Mouse (Mus musculus) limb, embryonic 15.5 days (tissue): ENCODE measurements at regions not wholly inside any gene's neighbourhood (a gene's known extent, or its start where the extent isn't known, plus 50 kb on each side); places are given as distances from the start of the nearest gene placed in this dataset.

Source experiments
- ATAC-seq: fragments of 200-750 bp; cut with Nextera tagmentation; 2 replicates; pipeline ENCODE4 v1.8.0; 2017; ENCODE audit warnings: low read depth, moderate TSS enrichment; ENCODE audit not compliant: insufficient number of reproducible peaks, low FRiP score, low TSS enrichment
- H3K27ac ChIP-seq: fragments of 300-500 bp; sonication (generic); 2 replicates; pipeline ENCODE4 v1.5.1; 2015; ENCODE audit warnings: moderate library complexity, mild to moderate bottlenecking, inconsistent platforms
- H3K27me3 ChIP-seq: fragments of 300-500 bp; sonication (generic); 2 replicates; pipeline ENCODE4 v1.6.1; 2015; ENCODE audit warnings: inconsistent platforms
- H3K36me3 ChIP-seq: fragments of 300-500 bp; sonication (generic); 2 replicates; pipeline ENCODE4 v1.6.1; 2015; ENCODE audit warnings: inconsistent platforms
- H3K4me1 ChIP-seq: fragments of 300-500 bp; sonication (generic); 2 replicates; pipeline ENCODE4 v1.6.1; 2015; ENCODE audit warnings: inconsistent platforms
- H3K4me2 ChIP-seq: fragments of 300-500 bp; sonication (generic); 2 replicates; pipeline ENCODE4 v1.6.1; 2015; ENCODE audit warnings: mild to moderate bottlenecking, inconsistent platforms
- H3K4me3 ChIP-seq: fragments of 300-500 bp; sonication (generic); 2 replicates; pipeline ENCODE4 v1.5.1; 2015; ENCODE audit warnings: mild to moderate bottlenecking, inconsistent platforms
- H3K9ac ChIP-seq: fragments of 300-500 bp; sonication (generic); 2 replicates; pipeline ENCODE4 v1.6.1; 2015; ENCODE audit warnings: inconsistent platforms
- H3K9me3 ChIP-seq: fragments of 300-500 bp; sonication (generic); 2 replicates; pipeline ENCODE4 v1.6.1; 2016; ENCODE audit warnings: inconsistent platforms
- WGBS: fragments of 180-500 bp; shearing (Covaris S2); methylation state at CpG from one replicate; pipeline ENCODE4 v1.1.7; 2015; 5-methylcytosine and 5-hydroxymethylcytosine counted together

DNA sequence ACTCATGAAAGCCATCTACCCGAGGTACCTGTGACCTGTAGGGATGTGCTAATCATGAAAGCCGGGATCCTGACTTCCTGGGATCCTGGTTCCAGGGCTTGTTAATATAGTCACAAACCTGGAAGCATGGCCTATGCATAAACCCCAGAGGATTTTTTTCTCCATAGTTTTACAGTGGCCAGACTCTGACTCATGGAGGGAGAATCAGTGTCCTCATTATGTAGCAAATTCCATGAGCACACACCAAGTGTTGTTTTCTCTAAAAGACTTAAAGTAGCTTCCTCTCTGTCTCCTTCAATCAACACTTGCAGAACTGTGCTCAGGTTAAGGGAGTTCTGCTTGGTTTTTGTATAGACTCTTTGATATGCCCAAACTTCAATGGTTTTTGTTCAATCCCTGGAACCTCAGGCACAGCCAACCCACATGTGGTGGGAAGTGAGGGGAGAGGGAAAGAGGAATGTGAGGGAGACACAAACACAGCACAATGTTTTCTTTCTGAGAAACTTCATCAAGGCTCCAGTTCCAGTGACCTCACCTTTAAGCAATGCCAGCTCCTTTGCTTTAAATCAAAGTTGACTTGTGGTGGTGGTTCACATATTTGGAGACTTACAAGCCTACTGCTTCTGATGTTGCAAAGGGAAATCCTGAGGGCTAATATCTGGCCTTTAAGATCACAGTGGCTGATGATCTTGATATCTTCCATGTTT is 488.6 kb upstream of the Pappa start:
- Histone ChIP-seq H3K4me2 (no peak overlapping the region), H3K27me3 (no peaks in the 10 kb centered on the region), H3K36me3 (no peaks in the 10 kb centered on the region), H3K4me1 (no peaks in the 10 kb centered on the region), H3K27ac (no peak overlapping the region), H3K9me3 (no peaks in the 10 kb centered on the region), H3K9ac (no peak overlapping the region), H3K4me3 (no peak overlapping the region)
- no peak for ATAC-seq
- WGBS = 69% methylated on average over 2 of the region's 2 CpGs

GRCm38 (mm10) chr4:64640056-64640455 is 483.9 kb upstream of the Pappa start:
- no peaks in the 10 kb centered on the region for H3K4me1 ChIP-seq

DNA sequence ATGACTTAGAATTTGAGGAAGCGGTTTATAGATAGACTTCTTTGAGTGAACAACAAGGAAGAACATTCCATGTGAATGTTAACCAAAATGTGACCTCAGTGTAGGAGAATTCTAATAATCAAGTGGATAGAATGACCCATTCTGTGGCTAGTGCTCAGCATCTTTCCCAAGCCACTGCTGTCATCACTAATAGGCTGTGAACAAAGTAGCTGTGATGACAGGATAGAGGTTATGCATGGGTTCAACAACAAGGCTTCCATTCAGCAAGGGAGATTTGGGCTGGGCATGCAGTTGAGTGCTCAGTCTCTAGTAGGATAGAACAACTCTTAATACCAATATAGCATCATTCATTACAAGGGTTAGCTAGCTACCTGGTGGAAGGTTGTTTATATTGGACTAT is 483.0 kb upstream of the Pappa start:
- Histone ChIP-seq H3K4me1 (no peaks in the 10 kb centered on the region), H3K4me2 (no peak overlapping the region), H3K27ac (no peak overlapping the region), H3K9ac (no peak overlapping the region), H3K4me3 (no peak overlapping the region), H3K36me3 (no peaks in the 10 kb centered on the region), H3K27me3 (no peaks in the 10 kb centered on the region), H3K9me3 (no peaks in the 10 kb centered on the region)
- ATAC-seq = no peak
- WGBS = 70% methylated on average over 1 of the region's 1 CpGs

More at GRCm38 (mm10) chr4:64640056-64640455, 483.9 kb upstream of the Pappa start:
- H3K9ac ChIP-seq = no peak overlapping the region
- no peak overlapping the region for H3K27ac ChIP-seq
- no peaks in the 10 kb centered on the region for H3K27me3 ChIP-seq
- 85% methylated on average over 3 of the region's 3 CpGs for WGBS
- H3K4me2 ChIP-seq = no peak overlapping the region
- no peak for ATAC-seq
- H3K4me3 ChIP-seq = no peak overlapping the region
- H3K9me3 ChIP-seq = no peaks in the 10 kb centered on the region
- no peaks in the 10 kb centered on the region for H3K36me3 ChIP-seq

DNA sequence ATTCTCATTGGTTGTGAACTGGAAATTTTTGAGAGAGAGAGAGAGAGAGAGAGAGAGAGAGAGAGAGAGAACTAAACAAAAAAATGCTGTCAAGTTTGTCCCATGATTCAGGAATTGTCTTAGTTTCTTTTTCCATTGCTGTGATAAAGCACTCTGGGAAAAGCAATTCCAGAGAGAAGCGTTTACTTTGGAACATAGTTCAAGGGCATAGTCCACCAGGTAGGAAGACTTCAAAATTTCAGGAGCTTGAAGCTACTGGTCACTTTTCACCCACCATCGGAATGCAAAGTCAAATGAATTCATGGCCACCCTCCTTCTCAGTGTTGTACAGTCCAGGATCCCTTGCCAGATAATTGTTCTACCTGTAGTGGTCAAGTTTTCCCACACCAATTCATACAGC is 478.8 kb upstream of the Pappa start:
- no peak overlapping the region for H3K4me2 ChIP-seq
- no peak overlapping the region for H3K4me3 ChIP-seq
- no peaks in the 10 kb centered on the region for H3K9me3 ChIP-seq
- H3K27ac ChIP-seq = no peak overlapping the region
- no peak overlapping the region for H3K9ac ChIP-seq
- H3K4me1 ChIP-seq = no peaks in the 10 kb centered on the region
- ATAC-seq = no peak
- no peaks in the 10 kb centered on the region for H3K36me3 ChIP-seq
- H3K27me3 ChIP-seq = no peaks in the 10 kb centered on the region
- WGBS = 94% methylated on average over 2 of the region's 2 CpGs

- Histone ChIP-seq H3K27ac (no peak overlapping the region), H3K9ac (no peak overlapping the region), H3K36me3 (no peaks in the 10 kb centered on the region), H3K27me3 (no peaks in the 10 kb centered on the region), H3K4me1 (no peaks in the 10 kb centered on the region), H3K4me3 (no peak overlapping the region), H3K4me2 (no peak overlapping the region), H3K9me3 (no peaks in the 10 kb centered on the region)
- no peak for ATAC-seq
- WGBS = 80% methylated on average over 3 of the region's 3 CpGs
Observed at GRCm38 (mm10) chr4:64654157-64654556, 469.8 kb upstream of the Pappa start.

GRCm38 (mm10) chr4:64655534-64655933 is 468.4 kb upstream of the Pappa start:
- no peak overlapping the region for H3K4me2 ChIP-seq
- H3K4me3 ChIP-seq = no peak overlapping the region
- no peaks in the 10 kb centered on the region for H3K27me3 ChIP-seq
- no peak for ATAC-seq
- H3K4me1 ChIP-seq = no peaks in the 10 kb centered on the region
- no peak overlapping the region for H3K9ac ChIP-seq
- H3K36me3 ChIP-seq = no peaks in the 10 kb centered on the region
- no peak overlapping the region for H3K27ac ChIP-seq
- H3K9me3 ChIP-seq = no peaks in the 10 kb centered on the region

DNA sequence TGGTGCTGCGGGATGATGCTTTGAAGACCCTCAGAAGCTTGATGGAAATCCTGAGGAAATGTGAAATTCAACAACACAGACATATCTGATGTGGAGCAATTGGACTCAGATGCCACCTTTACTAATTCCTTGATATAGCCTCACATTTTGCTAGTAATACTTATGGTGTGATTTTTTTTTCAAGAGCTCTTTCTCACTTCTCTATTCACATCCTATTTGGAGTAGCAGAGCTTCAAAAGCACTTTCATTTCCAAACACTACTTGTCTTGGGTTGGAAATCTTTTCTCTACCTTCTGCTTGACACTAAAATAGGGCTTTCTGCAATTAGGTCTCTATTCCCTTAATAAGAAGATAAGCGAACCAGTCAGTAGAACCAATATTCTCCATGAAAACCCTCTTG is 460.3 kb upstream of the Pappa start:
- no peaks in the 10 kb centered on the region for H3K9me3 ChIP-seq
- no peak overlapping the region for H3K4me2 ChIP-seq
- no peak for ATAC-seq
- H3K9ac ChIP-seq = no peak overlapping the region
- no peaks in the 10 kb centered on the region for H3K27me3 ChIP-seq
- H3K4me3 ChIP-seq = no peak overlapping the region
- WGBS = 89% methylated on average over 2 of the region's 2 CpGs
- no peak overlapping the region for H3K27ac ChIP-seq
- H3K36me3 ChIP-seq = no peaks in the 10 kb centered on the region
- no peaks in the 10 kb centered on the region for H3K4me1 ChIP-seq

GRCm38 (mm10) chr4:64667998-64668397 is 456.0 kb upstream of the Pappa start:
- Histone ChIP-seq H3K4me1 (no peaks in the 10 kb centered on the region), H3K27me3 (no peaks in the 10 kb centered on the region), H3K9me3 (no peaks in the 10 kb centered on the region), H3K4me2 (no peak overlapping the region), H3K27ac (no peak overlapping the region), H3K36me3 (no peaks in the 10 kb centered on the region), H3K9ac (no peak overlapping the region), H3K4me3 (no peak overlapping the region)
- no peak for ATAC-seq
- WGBS = 74% methylated on average over 3 of the region's 3 CpGs

- Histone ChIP-seq H3K4me2 (no peak overlapping the region), H3K4me1 (no peaks in the 10 kb centered on the region), H3K36me3 (no peaks in the 10 kb centered on the region), H3K27ac (no peak overlapping the region), H3K9ac (no peak overlapping the region), H3K27me3 (no peaks in the 10 kb centered on the region), H3K4me3 (no peak overlapping the region), H3K9me3 (no peaks in the 10 kb centered on the region)
- WGBS = 65% methylated on average over 2 of the region's 2 CpGs
- no peak for ATAC-seq
Observed at GRCm38 (mm10) chr4:64669722-64670121, 454.3 kb upstream of the Pappa start.

GRCm38 (mm10) chr4:64676438-64676837 is 447.5 kb upstream of the Pappa start:
- ATAC-seq = no peak
- WGBS = 55% methylated on average over 6 of the region's 6 CpGs
- Histone ChIP-seq H3K4me3 (no peak overlapping the region), H3K27ac (no peak overlapping the region), H3K9me3 (no peaks in the 10 kb centered on the region), H3K36me3 (no peaks in the 10 kb centered on the region), H3K4me1 (no peaks in the 10 kb centered on the region), H3K27me3 (no peaks in the 10 kb centered on the region), H3K4me2 (no peak overlapping the region), H3K9ac (no peak overlapping the region)

GRCm38 (mm10) chr4:64676881-64677280 is 447.1 kb upstream of the Pappa start:
- no peaks in the 10 kb centered on the region for H3K36me3 ChIP-seq
- no peaks in the 10 kb centered on the region for H3K4me1 ChIP-seq
- ATAC-seq = no peak
- H3K27me3 ChIP-seq = no peaks in the 10 kb centered on the region
- no peak overlapping the region for H3K4me3 ChIP-seq
- 57% methylated on average over 5 of the region's 5 CpGs for WGBS
- H3K9me3 ChIP-seq = no peaks in the 10 kb centered on the region
- H3K27ac ChIP-seq = no peak overlapping the region
- no peak overlapping the region for H3K9ac ChIP-seq
- H3K4me2 ChIP-seq = no peak overlapping the region

- no peak for ATAC-seq
- WGBS = 72% methylated on average over 1 of the region's 1 CpGs
Observed at GRCm38 (mm10) chr4:64684654-64685053, 439.3 kb upstream of the Pappa start.

GRCm38 (mm10) chr4:64696134-64696533 is 427.8 kb upstream of the Pappa start:
- H3K36me3 ChIP-seq = no peaks in the 10 kb centered on the region
- no peak overlapping the region for H3K4me2 ChIP-seq
- ATAC-seq = no peak
- H3K9me3 ChIP-seq = no peaks in the 10 kb centered on the region
- no peaks in the 10 kb centered on the region for H3K27me3 ChIP-seq
- 29% methylated on average over 1 of the region's 1 CpGs for WGBS
- peaks cover 2% of the 10 kb centered on the region; the same call in 1 of the 2 replicates for H3K4me1 ChIP-seq
- H3K27ac ChIP-seq = no peak overlapping the region
- no peak overlapping the region for H3K9ac ChIP-seq
- H3K4me3 ChIP-seq = no peak overlapping the region

More at GRCm38 (mm10) chr4:64684654-64685053, 439.3 kb upstream of the Pappa start:
- Histone ChIP-seq H3K9me3 (no peaks in the 10 kb centered on the region), H3K27me3 (no peaks in the 10 kb centered on the region), H3K9ac (no peak overlapping the region), H3K36me3 (no peaks in the 10 kb centered on the region), H3K4me3 (no peak overlapping the region), H3K27ac (no peak overlapping the region), H3K4me1 (peaks cover 4% of the 10 kb centered on the region; the same call in 1 of the 2 replicates), H3K4me2 (no peak overlapping the region)
